Mouse (Mus musculus) kidney, postnatal 4 days (tissue): ENCODE measurements at regions not wholly inside any gene's neighbourhood (a gene's known extent, or its start where the extent isn't known, plus 50 kb on each side); places are given as distances from the start of the nearest gene placed in this dataset.
A peak's percentile ranks its signal among the peaks of the same experiment; 100 is the strongest.

Source experiments
- DNase-seq, 2 experiments: peaks; one replicate each; pipeline ENCODE4 v3.0.0; 2021; ENCODE audit warnings: mixed read lengths in 2 of 2

- peak in 1 of 2 experiments; percentile 51 for DNase-seq
These were observed 211.4 kb downstream of the Bcl2l11 start for GRCm38 (mm10) chr2:128337192-128337591.

- DNase-seq: no peak
These were observed 212.0 kb downstream of the Bcl2l11 start for GRCm38 (mm10) chr2:128337791-128338190.

GRCm38 (mm10) chr2:128338474-128338873 is 212.6 kb downstream of the Bcl2l11 start:
- DNase-seq: peak in 1 of 2 experiments; percentile 28

GRCm38 (mm10) chr2:128339061-128339642 is 213.3 kb downstream of the Bcl2l11 start:
- peak; percentile 55 to 71 for DNase-seq

GRCm38 (mm10) chr2:128339643-128340487 is 214.0 kb downstream of the Bcl2l11 start:
- DNase-seq: peak; percentile 42 to 51

GRCm38 (mm10) chr2:128340631-128341240 is 214.9 kb downstream of the Bcl2l11 start:
- no peak for DNase-seq

GRCm38 (mm10) chr2:128342212-128342611 is 216.4 kb downstream of the Bcl2l11 start:
- no peak for DNase-seq

GRCm38 (mm10) chr2:128345557-128345956 is 219.7 kb downstream of the Bcl2l11 start:
- DNase-seq: no peak

- no peak for DNase-seq
These were observed 222.7 kb downstream of the Bcl2l11 start for GRCm38 (mm10) chr2:128348556-128348955.

GRCm38 (mm10) chr2:128351405-128351804 is 225.6 kb downstream of the Bcl2l11 start:
- DNase-seq: no peak

- DNase-seq: no peak
These were observed 226.7 kb downstream of the Bcl2l11 start for GRCm38 (mm10) chr2:128352533-128352932.

GRCm38 (mm10) chr2:128353457-128353856 is 227.6 kb downstream of the Bcl2l11 start:
- no peak for DNase-seq

- DNase-seq: no peak
These were observed 230.5 kb downstream of the Bcl2l11 start for GRCm38 (mm10) chr2:128356326-128356725.

- no peak for DNase-seq
These were observed 231.9 kb upstream of the Spdye4c start for GRCm38 (mm10) chr2:128359106-128359505.

- DNase-seq: no peak
These were observed 230.5 kb upstream of the Spdye4c start for GRCm38 (mm10) chr2:128360517-128360916.

GRCm38 (mm10) chr2:128361436-128361835 is 229.6 kb upstream of the Spdye4c start:
- no peak for DNase-seq

- peak; percentile 70 to 78 for DNase-seq
These were observed 226.8 kb upstream of the Spdye4c start for GRCm38 (mm10) chr2:128364161-128364560.

- DNase-seq: no peak
These were observed 226.0 kb upstream of the Spdye4c start for GRCm38 (mm10) chr2:128365004-128365403.

GRCm38 (mm10) chr2:128365775-128366174 is 225.2 kb upstream of the Spdye4c start:
- no peak for DNase-seq

GRCm38 (mm10) chr2:128367266-128368150 is 223.5 kb upstream of the Spdye4c start:
- no peak for DNase-seq

- no peak for DNase-seq
These were observed 222.3 kb upstream of the Spdye4c start for GRCm38 (mm10) chr2:128368534-128369273.

GRCm38 (mm10) chr2:128370821-128371220 is 220.2 kb upstream of the Spdye4c start:
- DNase-seq: no peak
